Mouse (Mus musculus) adrenal gland (tissue): ENCODE data around the gene Tcea3.

Experiments
- intact Hi-C: fragments of 180-260 bp; cut with DNase I; formaldehyde crosslinking; loops from one replicate; pipeline ENCODE4 v1.15.1; 2025
- long read RNA-seq, 2 experiments: library from polyadenylated mRNA; unstranded; transcript quantifications; one replicate each; pipeline ENCODE4 v2.0.0; 2020; ENCODE audit warnings: borderline replicate concordance in 1 of 2; ENCODE audit not compliant: insufficient replicate concordance in 1 of 2

Tcea3 gene
- long read RNA-seq, experiment 1, partial matches to known transcripts: 1 of 2 reads
- long read RNA-seq, experiment 1, other reads (novel, unspliced or antisense): 1 of 2 reads
- long read RNA-seq, experiment 2: 0 reads

DNA sequence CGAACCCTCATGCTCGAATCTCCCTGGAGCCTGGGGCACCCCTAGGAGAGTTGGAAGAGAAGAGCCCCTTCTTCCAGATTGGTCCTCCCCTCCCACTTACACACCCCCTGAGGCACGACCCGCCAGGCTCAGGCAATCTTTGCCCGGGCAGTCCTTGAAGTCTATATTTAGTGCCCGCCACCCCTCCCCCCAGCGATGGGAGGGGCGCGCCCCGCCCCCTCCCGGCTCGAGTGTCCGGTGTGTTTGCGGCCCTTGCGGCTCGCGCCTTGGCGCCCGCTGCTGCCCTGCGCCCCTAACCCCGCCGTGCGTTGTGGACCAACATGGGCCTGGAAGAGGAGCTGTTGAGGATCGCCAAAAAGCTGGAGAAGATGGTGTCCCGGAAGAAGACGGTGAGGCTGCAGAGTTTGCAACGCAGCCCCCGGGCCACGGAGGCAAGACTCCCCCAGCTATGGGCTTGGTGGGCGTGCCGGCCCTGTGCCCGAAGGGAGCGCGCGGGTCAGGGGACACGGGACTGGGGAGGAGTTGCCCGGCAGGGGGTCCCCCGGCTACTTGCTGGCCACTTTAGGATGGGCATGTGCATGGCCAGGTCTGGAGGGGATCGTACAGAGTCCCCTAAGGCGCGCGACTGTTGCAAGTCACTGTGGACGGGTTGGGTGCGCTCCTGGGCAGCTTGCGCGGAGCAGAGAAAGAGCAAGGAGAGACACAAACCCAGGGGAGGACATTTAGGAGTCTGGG, at the start of gene Tcea3:
TSS of gene Tcea3 (plus strand) at position 1 of the 735 bp plus-strand sequence.
- intact Hi-C loops: no loop called here

DNA sequence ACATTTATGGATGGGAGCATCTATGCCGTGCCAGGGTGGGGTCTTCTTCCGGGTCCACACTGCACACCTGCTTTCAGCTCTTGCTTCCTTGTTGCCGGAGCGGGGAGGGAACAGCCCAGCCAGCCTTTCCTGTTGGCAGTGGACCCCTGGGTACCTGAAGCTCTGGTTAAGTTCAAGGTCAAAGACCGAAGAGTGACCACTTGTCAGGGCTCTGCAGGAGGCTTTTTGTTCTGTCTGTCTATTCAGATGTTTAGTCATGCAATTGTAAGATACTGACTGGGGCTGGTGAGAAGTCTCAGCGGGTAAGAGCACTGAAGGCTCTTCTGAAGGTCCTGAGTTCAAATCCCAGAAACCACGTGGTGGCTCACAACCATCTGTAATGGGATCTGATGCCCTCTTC, 48.7 kb upstream of the Tcea3 start:
- intact Hi-C loops: no loop called here

DNA sequence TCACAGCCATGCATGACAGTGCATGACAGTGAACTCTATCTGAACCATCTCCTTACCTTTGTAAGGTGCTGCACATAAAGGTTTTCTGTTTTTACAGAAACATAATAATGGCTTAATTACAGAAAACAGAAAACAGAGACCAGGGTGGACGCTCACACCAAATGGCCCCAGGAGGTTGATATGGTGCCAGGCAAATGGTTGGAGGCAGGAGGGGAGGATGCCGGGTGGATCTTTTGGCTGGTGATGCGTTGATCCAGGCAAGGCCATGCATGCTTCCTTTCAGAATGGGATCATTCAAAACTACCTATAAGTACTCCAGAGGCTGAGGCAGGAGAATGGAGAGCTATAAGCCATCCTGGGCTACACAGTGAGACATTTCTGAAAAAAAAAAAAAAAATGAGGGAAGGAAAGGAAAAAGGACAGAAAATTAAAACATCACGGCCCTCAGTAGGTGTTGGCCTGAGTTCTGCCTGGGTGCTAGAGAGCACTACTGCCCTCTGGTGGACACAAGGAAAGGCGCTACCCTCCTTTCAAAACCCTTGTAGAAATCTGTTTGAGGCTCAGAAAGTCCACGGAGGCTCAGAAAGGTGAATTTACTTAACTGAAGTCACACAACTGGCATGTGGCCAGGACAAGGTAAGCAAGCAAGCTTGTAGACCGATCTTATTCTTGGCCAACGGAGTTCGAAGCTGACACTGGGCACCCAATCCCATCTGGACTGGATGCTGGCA, 47.8 kb upstream of the Tcea3 start:
- intact Hi-C loops: loop anchor here (1.0 to 5.0 kb wide), 2 partner anchors 35 to 132 kb away; no protein-coding TSS in a partner anchor

DNA sequence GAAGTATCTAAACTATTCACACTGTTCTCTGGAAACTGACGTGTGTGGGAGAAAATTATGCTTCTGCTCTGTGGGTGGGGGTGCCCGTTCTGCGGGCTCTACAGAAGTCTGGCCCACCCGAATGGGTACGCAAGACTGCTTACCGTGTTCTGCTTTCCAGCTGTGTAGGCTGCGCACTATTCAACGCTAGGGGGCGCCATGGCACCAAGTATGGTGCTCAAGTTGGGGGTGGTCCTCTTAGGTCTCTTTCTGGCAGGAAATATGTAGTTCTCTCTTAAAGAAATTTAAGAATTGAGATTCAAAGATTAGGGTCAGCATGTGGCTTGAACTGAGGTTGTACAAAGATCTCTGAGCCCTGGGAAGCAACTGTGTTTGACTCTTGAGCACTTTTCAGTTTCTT, 45.0 kb upstream of the Tcea3 start:
- intact Hi-C loops: loop anchor here (1.0 to 5.0 kb wide), 2 partner anchors 37 to 135 kb away; no protein-coding TSS in a partner anchor

DNA sequence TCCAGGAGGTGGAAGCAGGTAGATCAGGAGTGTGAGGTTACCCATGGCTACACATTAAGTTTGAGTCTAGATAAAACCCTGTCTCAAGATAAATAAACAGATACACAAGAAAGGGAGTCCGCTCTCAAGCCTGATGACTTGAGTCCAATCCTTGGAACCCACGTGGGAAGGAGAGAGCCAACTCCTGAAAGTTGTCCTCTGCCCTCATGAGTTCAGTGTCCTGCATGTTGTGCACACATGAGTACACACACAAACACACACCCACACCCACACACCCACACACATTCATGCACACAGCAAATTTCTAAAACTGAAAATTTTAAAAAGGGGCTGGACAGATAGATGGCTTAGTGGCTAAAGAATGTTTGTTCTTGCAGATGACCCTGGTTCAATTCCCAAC, 42.8 kb upstream of the Tcea3 start:
- intact Hi-C loops: loop anchor here (5.0 kb wide), 1 partner anchor 137 kb away; no protein-coding TSS in a partner anchor

DNA sequence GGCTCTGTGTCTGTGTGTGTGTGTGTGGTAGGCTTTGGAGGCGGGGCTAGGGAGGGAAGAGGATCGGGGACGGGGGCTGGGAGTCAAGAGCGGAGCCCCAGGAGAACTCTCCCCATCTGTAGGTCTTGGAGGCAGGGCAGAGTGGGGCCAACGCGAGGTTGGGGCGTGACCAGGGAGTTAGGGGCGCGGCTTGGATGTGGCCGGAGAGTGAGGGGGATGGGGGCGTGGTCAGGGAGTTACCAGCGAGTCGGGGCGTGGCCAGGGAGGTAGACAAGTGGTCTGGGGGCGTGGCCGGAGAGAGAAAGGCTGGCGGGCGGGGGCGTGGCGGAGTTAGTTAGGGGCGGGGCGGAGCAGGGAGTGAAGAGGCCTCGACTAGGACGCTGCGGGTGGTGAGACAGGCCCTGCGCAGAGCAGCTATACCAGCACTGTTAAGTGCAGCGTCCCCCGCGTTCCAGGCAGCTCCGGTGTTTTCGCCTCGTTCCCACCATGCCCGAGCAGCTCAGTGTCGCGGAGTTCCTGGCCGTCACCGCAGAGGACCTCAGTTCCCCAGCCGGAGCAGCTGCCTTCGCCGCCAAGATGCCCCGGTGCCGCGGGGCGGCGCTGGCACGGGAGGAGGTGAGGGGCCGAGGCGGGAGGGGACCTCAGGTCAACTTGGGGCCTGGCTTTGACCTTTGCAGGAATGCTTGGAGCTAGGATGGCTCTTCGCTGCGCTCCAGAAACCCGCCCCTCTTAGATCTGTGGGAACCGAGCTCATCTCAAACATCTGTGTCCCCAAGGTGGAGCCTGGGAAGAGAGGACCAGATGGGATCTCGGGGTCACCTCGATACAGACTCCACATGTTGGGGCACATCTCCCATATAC, 41.3 kb upstream of the Tcea3 start, which contains the start of gene Asap3:
TSS of gene Asap3 (plus strand) at position 333 of the 861 bp plus-strand sequence.
- intact Hi-C loops: no loop called here

DNA sequence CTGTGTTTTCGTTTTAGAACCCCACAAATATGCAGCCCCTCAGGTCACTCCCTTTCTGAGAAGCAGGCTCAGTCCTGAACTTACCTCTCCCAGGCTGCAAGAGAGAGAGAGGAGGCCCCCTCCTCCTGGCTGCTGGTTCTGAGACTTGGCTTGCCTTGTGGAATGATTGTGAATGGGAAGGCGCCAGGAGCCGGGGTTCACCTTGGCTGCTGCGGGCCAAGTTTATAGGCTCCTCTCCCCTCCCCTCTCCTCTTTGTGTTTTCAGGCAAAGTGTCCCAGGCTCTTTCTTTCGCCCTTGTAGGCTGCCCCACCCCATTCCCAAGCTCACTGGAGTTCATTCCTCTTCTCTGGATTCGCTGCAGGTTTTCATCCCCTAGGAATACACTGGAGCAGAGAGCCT, 40.6 kb upstream of the Tcea3 start:
- intact Hi-C loops: no loop called here

DNA sequence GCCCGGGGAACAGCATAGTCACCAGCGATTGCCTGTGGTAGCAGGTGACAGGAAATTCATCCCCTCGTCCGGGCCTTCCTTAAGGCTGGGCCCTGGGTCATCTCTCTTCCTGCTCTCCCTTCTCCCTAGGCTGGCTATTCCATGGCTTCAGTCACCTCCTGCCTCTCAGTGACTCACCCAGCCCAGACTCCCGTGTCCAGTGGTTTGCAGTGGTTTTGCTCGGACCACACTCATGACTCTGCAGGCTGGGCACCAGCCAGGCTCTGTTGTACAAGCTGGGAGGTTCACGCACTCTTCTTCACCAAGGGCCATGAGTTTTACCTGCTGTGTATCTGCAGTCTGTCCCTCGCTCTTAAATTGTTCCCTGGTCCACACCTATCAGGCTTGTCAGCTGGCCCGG, 36.6 kb upstream of the Tcea3 start:
- intact Hi-C loops: no loop called here

DNA sequence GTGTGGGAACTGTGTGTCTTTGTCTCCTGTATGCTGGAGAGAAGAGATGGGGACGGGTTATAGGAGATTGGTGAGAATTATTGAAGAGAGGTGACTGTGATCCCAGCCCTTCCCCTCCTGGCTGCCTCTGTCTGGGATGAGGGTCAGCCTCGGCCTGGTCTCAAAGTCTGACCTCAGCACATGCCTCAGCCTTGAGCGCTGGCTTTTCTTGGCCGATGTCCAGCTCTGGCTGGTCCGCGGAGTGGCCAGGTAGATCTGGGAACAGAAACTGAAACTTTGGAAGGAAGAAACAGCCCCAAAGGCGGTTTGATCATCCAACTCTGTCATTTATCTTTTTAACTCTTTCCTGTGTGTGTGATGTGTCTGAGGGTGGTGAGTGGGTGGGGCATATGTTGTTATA, 33.9 kb upstream of the Tcea3 start:
- intact Hi-C loops: no loop called here

DNA sequence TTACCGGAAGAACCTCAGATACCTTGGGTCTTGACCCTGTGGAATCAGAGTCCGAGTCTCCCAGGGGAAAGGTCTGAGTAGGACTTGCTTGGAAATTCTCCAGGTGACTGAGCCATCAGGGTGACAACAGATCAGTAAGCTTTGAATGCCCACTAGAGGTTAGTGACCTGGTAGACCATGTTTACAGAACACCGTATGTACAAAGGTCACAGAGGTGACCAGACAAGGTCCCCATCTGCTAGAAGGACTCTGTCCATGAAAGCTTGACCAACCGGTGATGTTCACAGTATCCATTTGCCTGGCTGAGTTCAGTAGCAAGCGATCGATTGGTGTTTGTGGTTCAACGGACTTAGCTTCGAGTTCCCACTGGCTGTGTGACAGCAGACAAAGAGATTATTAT, 32.7 kb upstream of the Tcea3 start:
- intact Hi-C loops: no loop called here

DNA sequence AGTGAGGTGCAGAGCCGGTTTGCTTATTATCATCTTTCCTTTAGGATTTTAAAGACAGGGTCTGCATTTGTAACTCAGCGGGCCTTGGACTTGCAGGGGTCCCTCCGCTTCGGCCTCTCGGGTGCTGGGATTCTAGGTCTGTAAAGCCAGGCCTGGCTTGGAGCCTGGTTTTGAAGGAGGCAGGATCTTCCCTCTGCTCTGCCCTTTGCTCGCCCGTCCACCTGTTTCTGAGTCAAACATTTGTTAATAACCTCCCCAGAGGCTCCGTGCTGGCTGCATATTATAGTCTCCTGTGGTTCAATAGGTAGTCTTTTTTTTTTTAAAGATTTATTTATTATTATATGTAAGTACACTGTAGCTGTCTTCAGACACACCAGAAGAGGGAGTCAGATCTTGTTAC, 32.0 kb upstream of the Tcea3 start:
- intact Hi-C loops: no loop called here

DNA sequence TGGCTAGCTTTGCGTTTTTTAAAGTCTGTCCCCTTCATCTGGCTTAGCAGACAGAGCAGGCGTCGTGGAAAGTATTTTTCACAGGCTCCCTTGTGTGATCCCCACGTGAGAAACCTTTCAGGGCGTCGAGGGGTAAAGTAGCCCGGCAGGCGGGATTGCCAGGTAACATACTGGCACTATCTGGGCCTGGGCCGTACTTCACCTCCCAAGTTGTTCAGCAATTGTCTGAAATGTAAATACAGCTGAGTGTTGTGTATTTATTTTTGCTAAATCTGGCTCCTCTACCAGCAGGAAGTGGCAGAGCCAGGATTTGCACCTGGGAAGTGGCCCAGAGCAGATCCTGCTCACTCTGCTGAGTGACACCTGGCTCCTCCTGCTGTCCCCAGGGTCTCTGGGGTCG, 30.5 kb upstream of the Tcea3 start:
- intact Hi-C loops: no loop called here

DNA sequence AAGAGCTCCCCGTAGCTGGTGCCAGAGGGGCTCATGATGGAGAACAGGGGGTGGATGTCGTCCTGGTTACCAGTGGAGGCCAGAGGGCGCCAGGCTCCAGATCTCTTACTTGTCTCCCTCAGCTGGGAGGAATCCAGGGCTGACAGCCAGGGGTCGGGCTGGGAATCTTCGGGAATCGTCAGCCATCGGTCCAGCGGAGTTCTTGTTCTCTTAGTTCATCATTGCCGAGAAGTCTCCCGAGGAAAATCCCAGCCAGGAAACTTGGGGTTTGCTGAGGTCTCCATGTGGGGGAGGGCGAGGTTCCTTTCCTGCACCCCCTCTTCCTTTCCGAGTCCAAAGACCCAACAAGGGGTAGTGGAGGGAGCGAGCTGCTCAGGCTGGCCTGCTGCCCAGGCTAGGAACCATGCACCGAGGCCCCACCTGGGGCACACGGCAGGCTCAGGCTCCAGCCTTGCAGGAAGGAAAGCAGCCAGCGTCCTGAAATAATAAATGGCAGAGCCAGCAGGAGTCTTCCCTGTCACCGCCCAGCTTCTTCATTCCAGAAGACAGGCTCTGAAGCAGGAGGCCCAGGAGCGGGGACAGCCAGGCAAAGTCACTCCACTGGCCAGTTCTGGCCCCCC, 28.8 kb upstream of the Tcea3 start:
- intact Hi-C loops: no loop called here

DNA sequence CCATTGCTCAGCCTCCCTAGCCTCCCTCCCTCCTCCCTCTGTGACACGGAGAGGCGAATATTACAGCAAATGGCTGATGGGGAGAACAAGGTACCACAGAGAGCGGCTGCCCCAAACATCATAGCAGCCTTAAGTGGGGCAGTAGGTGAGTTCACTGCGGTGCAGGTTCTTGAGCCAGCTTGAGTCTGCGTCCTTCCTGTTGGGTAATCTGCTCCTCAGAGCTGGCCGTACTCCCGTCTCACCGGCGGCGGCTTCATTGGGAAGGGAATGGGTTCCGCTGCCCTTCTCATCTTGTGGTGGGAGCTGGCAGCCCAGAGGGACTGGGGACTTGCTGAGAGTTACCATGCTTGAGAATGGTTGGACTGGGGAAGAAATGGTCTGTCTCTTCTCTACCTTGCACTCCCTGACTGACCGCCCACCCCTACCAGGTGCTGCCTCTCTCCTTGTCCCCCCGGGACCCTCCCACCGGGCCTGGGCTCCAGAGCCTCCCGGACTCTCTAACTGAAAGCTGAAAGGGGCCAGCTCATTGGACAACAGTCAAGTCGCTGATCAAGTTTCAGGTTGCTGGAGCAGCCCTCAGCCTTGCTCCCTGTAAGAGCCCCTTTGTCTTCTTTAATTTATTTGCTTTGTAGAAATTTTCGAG, 27.3 kb upstream of the Tcea3 start:
- intact Hi-C loops: no loop called here

DNA sequence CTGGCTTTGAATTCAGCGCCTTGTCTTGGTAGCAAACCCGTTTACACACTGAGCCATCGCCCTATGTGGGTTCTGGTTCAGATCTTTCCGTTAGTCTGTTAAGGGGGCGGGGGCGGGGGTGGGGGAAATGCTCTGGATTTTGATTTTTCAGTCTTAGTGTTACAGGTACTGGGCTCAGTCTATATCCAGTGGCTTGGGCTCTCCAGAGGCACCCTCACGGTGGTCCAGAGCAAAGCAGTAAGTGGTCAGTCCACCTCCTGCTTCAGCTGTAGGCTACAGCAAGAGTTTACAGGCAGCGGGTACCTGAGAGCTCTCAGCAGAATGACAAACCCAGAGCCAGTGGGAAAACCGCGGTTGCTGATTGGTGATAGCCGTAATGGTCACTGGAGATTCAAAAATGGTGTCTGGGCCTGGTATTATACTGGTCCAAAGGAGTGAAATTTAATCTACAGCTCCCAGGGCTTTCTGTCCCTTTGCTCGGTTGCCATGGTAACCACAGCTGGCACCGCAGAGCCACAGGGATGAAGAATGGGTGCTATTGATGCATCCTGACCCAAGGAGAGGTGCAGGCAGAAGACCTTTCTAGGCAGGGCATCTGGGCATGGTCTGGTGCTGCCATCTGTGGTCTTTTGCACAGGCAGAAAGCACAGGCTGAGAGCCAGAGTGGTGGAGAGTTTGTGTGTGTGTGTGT, 23.8 kb upstream of the Tcea3 start:
- intact Hi-C loops: no loop called here

DNA sequence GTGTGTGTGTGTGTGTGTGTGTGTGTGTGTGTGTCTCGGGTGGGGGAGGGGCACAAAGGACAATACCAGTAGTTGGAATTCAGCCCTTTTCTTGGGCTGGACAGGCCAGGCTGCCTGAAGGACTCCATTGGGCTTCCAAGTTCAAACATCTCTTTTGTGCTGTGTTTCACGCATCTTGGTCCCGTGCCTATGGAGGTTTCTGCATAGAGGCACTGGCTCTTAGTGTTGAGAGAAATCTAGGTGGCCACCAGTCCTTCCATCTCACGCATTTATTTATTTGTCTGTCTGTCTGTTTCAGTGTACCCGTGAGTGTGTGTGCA, 23.3 kb upstream of the Tcea3 start:
- intact Hi-C loops: no loop called here

DNA sequence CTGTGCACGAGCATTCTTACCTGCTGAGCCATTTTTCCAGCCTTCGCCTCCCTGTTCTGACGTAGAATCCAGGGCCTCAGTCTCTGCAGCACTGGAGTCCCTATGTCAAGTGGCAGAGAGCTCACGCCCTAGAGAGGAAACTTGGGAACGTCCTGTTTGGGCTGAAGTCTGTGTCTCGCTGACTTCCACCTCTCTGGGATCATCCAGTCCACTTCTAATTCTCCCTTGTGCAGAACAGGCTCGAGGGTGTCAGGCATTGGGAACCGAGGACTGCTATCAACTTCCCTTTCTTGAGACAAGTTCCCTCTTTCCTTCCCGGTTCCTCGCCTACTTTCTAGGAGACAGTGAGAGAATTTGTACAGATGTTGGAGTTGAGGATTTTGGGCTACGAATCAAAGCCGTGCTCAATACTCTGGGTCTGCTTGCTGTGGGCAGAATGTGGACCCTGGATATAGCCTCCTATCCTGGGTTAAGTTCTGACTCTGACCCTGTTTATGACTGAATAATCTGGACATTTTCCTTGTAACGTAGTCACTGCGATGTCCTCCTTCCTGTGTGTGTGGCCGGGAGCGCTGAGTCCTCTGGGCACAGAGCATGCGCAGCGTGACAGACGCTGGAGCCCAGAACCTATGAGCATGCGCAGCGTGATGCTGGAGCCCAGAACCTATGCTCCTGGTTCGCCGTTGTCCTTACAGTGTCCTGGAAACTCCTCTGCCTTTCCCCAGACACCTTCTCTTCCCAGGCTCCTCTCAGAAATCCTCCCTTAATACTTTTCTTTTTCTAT, 22.7 kb upstream of the Tcea3 start:
- intact Hi-C loops: no loop called here

DNA sequence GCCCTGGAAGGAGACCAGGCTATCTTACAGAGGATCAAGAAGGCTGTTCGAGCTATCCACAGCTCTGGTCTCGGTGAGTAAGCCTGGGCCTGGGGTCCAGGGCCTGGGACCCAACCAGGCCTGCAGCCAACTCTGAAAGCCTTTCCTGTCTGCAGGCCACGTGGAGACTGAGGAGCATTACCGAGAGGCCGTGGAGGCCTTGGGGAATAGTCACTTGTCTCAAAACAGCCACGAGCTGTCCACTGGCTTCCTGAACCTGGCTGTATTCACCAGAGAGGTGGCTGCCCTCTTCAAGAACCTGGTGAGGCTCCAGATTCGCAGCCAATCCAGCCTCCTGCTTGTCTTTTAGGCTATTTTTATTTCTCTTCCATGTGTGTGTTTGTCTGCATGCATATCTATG, 20.1 kb upstream of the Tcea3 start:
- intact Hi-C loops: no loop called here

DNA sequence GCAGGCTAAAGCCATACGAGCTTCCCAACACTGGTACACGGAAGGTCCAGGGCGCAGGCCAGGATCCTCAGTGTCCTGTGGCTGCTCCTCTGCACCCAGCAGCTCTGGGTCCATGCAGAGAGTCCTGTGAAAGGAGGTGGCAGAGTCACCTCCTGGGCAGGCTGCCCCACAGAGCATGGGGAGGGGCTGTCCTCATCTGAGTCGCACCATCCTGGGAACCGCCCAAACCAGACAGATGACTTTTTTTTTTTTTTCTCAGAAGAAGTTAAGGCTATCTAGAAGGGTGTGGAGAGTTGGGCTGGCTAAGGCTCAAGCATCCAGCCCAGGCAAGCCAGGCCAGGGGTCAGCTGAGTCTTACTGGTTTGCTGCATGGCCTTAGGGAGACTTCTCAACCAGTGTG, 18.9 kb upstream of the Tcea3 start:
- intact Hi-C loops: no loop called here
